Mouse (Mus musculus) kidney, embryonic 14.5 days (tissue): ENCODE data around the gene Lrrc73. TPM values are rescaled to one million over a fixed set of nuclear protein-coding genes. Genes with fewer than 3 reads are reported as not detected.

Experiments used
- ATAC-seq: fragments of 200-750 bp; cut with Nextera tagmentation; 2 replicates; pipeline ENCODE4 v1.8.0; 2017; ENCODE audit warnings: moderate number of reproducible peaks, mild to moderate bottlenecking, moderate TSS enrichment, moderate library complexity; ENCODE audit not compliant: low FRiP score, low TSS enrichment
- H3K27ac ChIP-seq: fragments of 300-500 bp; sonication (generic); 2 replicates; pipeline ENCODE4 v1.5.1; 2014; ENCODE audit warnings: low read depth, mild to moderate bottlenecking, low read length, moderate library complexity, mixed read lengths
- H3K27me3 ChIP-seq: fragments of 300-500 bp; sonication (generic); 2 replicates; pipeline ENCODE4 v1.6.1; 2014; ENCODE audit warnings: mild to moderate bottlenecking, low read length; ENCODE audit not compliant: control insufficient read depth, insufficient read depth
- H3K36me3 ChIP-seq: fragments of 300-500 bp; sonication (generic); 2 replicates; pipeline ENCODE4 v1.6.1; 2014; ENCODE audit warnings: low read length, mixed read lengths; ENCODE audit not compliant: control insufficient read depth, insufficient read depth
- H3K4me1 ChIP-seq: fragments of 300-500 bp; sonication (generic); 2 replicates; pipeline ENCODE4 v1.6.1; 2014; ENCODE audit warnings: low read length, mixed read lengths; ENCODE audit not compliant: control insufficient read depth, insufficient read depth
- H3K4me2 ChIP-seq: fragments of 300-500 bp; sonication (generic); replicated peaks from 2 replicates; pipeline ENCODE4 v1.6.1; 2014; ENCODE audit warnings: low read depth, mild to moderate bottlenecking, low read length
- H3K4me3 ChIP-seq: fragments of 300-500 bp; sonication (generic); 2 replicates; pipeline ENCODE4 v1.5.1; 2014; ENCODE audit warnings: mild to moderate bottlenecking, low read length
- H3K9ac ChIP-seq: fragments of 300-500 bp; sonication (generic); 2 replicates; pipeline ENCODE4 v1.6.1; 2014; ENCODE audit warnings: low read depth, mild to moderate bottlenecking, low read length, moderate library complexity
- H3K9me3 ChIP-seq: fragments of 300-500 bp; sonication (generic); 2 replicates; pipeline ENCODE4 v1.6.1; 2016; ENCODE audit warnings: low read length; ENCODE audit not compliant: control insufficient read depth
- WGBS: fragments of 180-500 bp; shearing (Covaris S2); extraction: QIAGEN DNeasy Blood & Tissue Kit; methylation state at CpG from one replicate; pipeline ENCODE4 v1.1.7; 2014; 5-methylcytosine and 5-hydroxymethylcytosine counted together
- polyA plus RNA-seq: library from polyadenylated mRNA; unstranded; fragments of >200 nt; fragmentation: Nextera tagmentation; extraction: Ambion mirVana; gene quantifications from 2 replicates; pipeline ENCODE4 v1.2.1, GENCODE M21; 2014

Gene Lrrc73
- polyA plus RNA-seq, 1 experiment from 2014 or later: 0.92 TPM

GRCm38 (mm10) chr17:46254106-46254505, 775 bp downstream of the Lrrc73 start:
- Histone ChIP-seq H3K9me3 (no peaks in the 10 kb centered on the region), H3K27ac (no peak overlapping the region), H3K27me3 (peaks cover 13% of the 10 kb centered on the region), H3K4me3 (peak overlapping the region; percentile 68), H3K36me3 (peaks cover 53% of the 10 kb centered on the region), H3K4me2 (peak overlapping the region; percentile 99), H3K9ac (peak overlapping the region; percentile 63), H3K4me1 (peaks cover 11% of the 10 kb centered on the region; the same call in 1 of the 2 replicates)
- peak; percentile 21; the same call in 1 of the 2 replicates for ATAC-seq
- under 1% methylated on average over 47 of the region's 54 CpGs for WGBS

DNA sequence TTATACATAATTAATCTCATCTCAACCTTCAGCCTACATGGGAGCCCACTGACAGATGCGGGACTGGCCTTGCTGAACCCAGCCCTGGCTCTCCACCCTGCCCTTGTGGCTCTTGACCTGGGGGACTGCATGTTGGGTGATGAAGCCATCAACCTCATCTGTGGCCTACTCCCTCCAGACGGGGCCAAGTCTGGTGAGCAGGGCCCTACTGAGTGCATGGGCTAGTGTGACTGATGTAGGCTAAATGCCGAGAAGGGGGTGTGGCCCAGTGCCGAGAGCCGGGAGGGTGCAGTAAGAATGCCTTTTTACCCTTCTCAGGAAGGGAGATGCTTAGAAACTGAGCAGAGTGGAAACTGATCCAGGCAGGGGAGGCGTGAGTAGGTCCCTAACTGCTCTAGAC, 1.8 kb downstream of the Lrrc73 start:
- no peak overlapping the region for H3K4me2 ChIP-seq
- peaks cover 13% of the 10 kb centered on the region for H3K27me3 ChIP-seq
- H3K9ac ChIP-seq: no peak overlapping the region
- peaks cover 53% of the 10 kb centered on the region for H3K36me3 ChIP-seq
- no peak overlapping the region for H3K27ac ChIP-seq
- peaks cover 9% of the 10 kb centered on the region; the same call in 1 of the 2 replicates for H3K4me1 ChIP-seq
- H3K9me3 ChIP-seq: no peaks in the 10 kb centered on the region
- 29% methylated on average over 6 of the region's 6 CpGs for WGBS
- no peak for ATAC-seq
- H3K4me3 ChIP-seq: no peak overlapping the region

DNA sequence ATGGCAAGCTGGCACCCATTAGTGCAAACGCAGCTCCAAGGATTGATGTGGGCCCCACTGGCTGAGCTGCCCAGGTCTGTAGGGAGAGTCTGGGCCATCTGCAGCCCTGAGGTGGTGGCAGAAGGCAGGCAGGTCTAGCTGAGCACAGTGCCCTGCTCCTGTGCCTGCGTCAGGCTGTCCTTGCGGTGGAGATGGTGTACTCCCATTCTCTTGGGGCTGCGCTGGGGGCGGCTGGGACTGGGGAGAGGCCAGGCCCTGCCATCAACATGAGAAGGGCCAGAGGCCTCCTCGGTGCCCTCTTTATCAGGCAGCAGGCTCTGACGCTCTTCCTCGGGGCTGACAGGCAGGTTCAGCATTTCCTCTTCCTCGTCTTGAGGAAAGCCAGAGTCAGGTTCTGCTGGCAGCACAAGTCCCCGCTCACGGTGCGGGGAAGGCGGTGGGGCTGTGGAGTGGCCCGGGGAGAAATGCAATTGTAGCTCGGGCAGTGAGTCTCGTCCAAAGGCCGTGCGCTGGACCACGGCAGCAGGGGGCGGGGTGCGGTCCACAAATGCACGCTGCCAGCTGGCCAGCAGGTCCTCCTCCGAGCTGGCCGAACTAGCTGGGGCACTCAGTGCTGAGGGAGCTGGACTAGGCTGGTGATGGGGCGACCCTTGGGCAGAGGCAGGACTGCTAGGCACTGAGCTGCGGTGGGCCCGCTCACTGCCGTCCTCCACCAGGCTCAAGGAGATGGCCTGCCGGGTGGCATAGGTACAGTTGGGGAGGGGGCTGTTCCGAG, 5.1 kb downstream of the Lrrc73 start:
- no peak for ATAC-seq
- Histone ChIP-seq H3K9me3 (no peaks in the 10 kb centered on the region), H3K4me1 (peaks cover 5% of the 10 kb centered on the region; the same call in 1 of the 2 replicates), H3K27me3 (peaks cover 13% of the 10 kb centered on the region), H3K9ac (no peak overlapping the region), H3K4me2 (no peak overlapping the region), H3K36me3 (peaks cover 64% of the 10 kb centered on the region), H3K27ac (no peak overlapping the region), H3K4me3 (no peak overlapping the region)
- 77% methylated on average over 30 of the region's 30 CpGs for WGBS

DNA sequence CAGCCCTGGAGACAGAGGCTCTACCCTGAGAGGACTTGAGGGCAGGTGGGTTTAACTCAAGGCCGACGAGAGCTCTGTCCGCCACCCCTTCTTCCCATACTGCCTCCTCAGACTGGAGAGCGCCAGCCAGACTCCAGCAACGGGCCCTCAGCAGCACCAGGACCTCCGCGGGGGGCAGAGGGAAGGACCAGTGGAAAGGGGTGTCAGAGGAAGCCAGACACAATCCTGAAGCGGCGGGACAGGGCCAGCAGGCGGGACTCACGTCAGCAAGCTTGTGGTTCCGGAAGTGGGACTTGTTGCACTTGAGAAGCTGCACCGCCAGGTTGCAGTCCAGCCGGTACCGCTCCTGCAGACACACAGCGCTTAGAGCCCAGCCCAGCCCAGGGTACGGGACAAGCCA, 6.3 kb downstream of the Lrrc73 start:
- 90% methylated on average over 17 of the region's 17 CpGs for WGBS
- peaks cover 77% of the 10 kb centered on the region for H3K36me3 ChIP-seq
- H3K27me3 ChIP-seq: peaks cover 6% of the 10 kb centered on the region; the same call in 1 of the 2 replicates

DNA sequence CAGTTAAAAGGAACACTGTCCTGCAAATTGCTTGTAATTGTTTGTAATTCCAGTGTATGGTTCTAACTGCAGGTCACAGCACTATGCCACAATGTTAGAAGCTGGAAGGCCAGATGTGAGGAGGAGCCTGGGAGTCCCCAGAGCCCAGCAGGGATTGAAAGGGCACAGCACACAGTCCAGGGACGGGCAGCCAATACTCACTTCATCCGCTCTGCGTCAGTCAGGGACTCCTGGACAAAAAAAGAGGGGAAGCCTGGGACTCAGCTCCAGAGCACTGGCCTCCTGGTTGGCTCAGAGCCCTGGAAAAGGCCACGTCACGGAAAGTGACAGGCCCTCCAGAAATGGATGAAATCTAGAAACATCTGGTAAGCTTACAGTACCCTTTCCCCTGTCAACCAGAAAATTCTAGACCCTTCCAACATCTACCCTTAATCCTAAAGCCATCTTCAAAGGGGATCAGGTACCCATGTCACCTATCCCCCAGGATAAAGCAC, 8.9 kb downstream of the Lrrc73 start:
- Histone ChIP-seq H3K27me3 (no peaks in the 10 kb centered on the region), H3K36me3 (peaks cover 92% of the 10 kb centered on the region), H3K27ac (no peak overlapping the region), H3K4me2 (no peak overlapping the region), H3K4me1 (peaks cover 7% of the 10 kb centered on the region; the same call in 1 of the 2 replicates), H3K9ac (no peak overlapping the region), H3K9me3 (no peaks in the 10 kb centered on the region), H3K4me3 (no peak overlapping the region)
- no peak for ATAC-seq
- WGBS: 97% methylated on average over 5 of the region's 5 CpGs

More for the DNA sequence above, 6.3 kb downstream of the Lrrc73 start:
- H3K4me3 ChIP-seq: no peak overlapping the region
- no peaks in the 10 kb centered on the region for H3K9me3 ChIP-seq
- ATAC-seq: no peak
- no peak overlapping the region for H3K27ac ChIP-seq
- H3K9ac ChIP-seq: no peak overlapping the region
- no peaks in the 10 kb centered on the region for H3K4me1 ChIP-seq
- H3K4me2 ChIP-seq: no peak overlapping the region

GRCm38 (mm10) chr17:46265502-46265901, 12.2 kb downstream of the Lrrc73 start:
- Histone ChIP-seq H3K27ac (no peak overlapping the region), H3K4me3 (no peak overlapping the region), H3K4me1 (peaks cover 7% of the 10 kb centered on the region; the same call in 1 of the 2 replicates), H3K27me3 (no peaks in the 10 kb centered on the region), H3K9ac (no peak overlapping the region), H3K36me3 (peaks cover 77% of the 10 kb centered on the region), H3K4me2 (no peak overlapping the region), H3K9me3 (no peaks in the 10 kb centered on the region)
- ATAC-seq: no peak
- WGBS: 87% methylated on average over 12 of the region's 12 CpGs

GRCm38 (mm10) chr17:46265918-46266618, 12.7 kb downstream of the Lrrc73 start:
- Histone ChIP-seq H3K9ac (no peak overlapping the region), H3K4me2 (no peak overlapping the region), H3K27ac (no peak overlapping the region), H3K27me3 (no peaks in the 10 kb centered on the region), H3K9me3 (no peaks in the 10 kb centered on the region), H3K4me1 (peaks cover 7% of the 10 kb centered on the region; the same call in 1 of the 2 replicates), H3K4me3 (no peak overlapping the region), H3K36me3 (peaks cover 77% of the 10 kb centered on the region)
- 21% methylated on average over 14 of the region's 14 CpGs for WGBS
- peak; percentile 61; the same call in 1 of the 2 replicates for ATAC-seq

DNA sequence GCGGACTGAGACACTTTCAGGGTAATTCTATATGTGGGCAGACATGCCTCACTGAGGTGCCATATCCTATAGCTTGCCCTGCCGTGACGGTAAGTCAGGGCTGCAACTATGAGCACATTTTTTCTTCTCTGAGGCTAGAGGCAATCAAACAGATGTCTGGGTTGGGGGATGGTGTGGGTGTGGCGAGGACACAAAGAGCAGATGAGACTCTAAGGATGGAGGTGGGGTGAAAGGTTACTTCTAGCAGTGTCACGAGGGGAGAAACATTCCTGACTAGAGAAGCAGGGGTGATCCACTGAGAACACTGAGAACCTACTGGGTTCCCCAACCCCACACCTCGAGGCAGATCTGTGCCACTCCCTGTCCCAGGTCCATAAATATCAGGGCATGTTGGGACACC, 13.7 kb downstream of the Lrrc73 start:
- WGBS: 41% methylated on average over 6 of the region's 6 CpGs
- Histone ChIP-seq H3K4me3 (no peak overlapping the region), H3K4me2 (no peak overlapping the region), H3K27ac (no peak overlapping the region), H3K36me3 (peaks cover 77% of the 10 kb centered on the region), H3K9me3 (no peaks in the 10 kb centered on the region), H3K4me1 (peaks cover 7% of the 10 kb centered on the region; the same call in 1 of the 2 replicates), H3K27me3 (no peaks in the 10 kb centered on the region), H3K9ac (no peak overlapping the region)
- no peak for ATAC-seq
